8 mouse cellular contexts compared by ENCODE assay signal in genomic region chr10:14391025-14391639, GRCm38 (mm10).
A peak's percentile ranks its signal among the peaks of the same experiment; 100 is the strongest.
DNase-seq lines count a peak whose midpoint lies in the region; ATAC-seq and TF ChIP-seq lines count a peak whose summit lies in the region.

No protein-coding gene starts in this region.

- no peak for ATAC-seq in liver, embryonic 12.5 days
- peak; percentile 88 for ATAC-seq in common myeloid progenitor, adult 5-6 weeks (replicated peaks; ENCODE audit: low read depth, poor library complexity, severe bottlenecking)
- ATAC-seq in stomach, embryonic 16.5 days (ENCODE audit: insufficient read depth, low FRiP score), result peak; percentile 53; the same call in 1 of the 2 replicates

- H3K36me3 ChIP-seq in liver, adult 2 months (ENCODE audit: control insufficient read depth, insufficient read depth, low read length), result no peaks in the 10 kb centered on the region
- no peaks in the 10 kb centered on the region for H3K36me3 ChIP-seq in liver, embryonic 12.5 days
- H3K36me3 ChIP-seq in stomach, embryonic 16.5 days (ENCODE audit: control insufficient read depth, insufficient read depth, low read length), result no peaks in the 10 kb centered on the region

- 7% methylated on average over 11 of the region's 11 CpGs for whole genome bisulfite sequencing in liver, adult 2 months
- 12% methylated on average over 11 of the region's 11 CpGs for WGBS in liver, embryonic 12.5 days (ENCODE audit: insufficient replicate concordance)
- WGBS in stomach, embryonic 16.5 days, result 9% methylated on average over 11 of the region's 11 CpGs

- H3K79me2 ChIP-seq in liver, adult 2 months (ENCODE audit: control insufficient read depth, insufficient read depth, low read length), result no peaks in the 10 kb centered on the region

- no peak overlapping the region for H3K27ac ChIP-seq in liver, adult 2 months (replicated peaks; ENCODE audit: insufficient read depth, low read depth, low read length)
- no peak overlapping the region for H3K27ac ChIP-seq in liver, embryonic 12.5 days
- H3K27ac ChIP-seq in stomach, embryonic 16.5 days (ENCODE audit: low read length), result no peak overlapping the region

- H3K9ac ChIP-seq in liver, adult 2 months (ENCODE audit: low read depth, low read length), result no peak overlapping the region
- no peak overlapping the region for H3K9ac ChIP-seq in liver, embryonic 12.5 days
- no peak overlapping the region for H3K9ac ChIP-seq in stomach, embryonic 16.5 days (ENCODE audit: low read length)

- TF ChIP-seq POLR2A in liver, adult 2 months (IDR thresholded peaks at IDR 0.05; ENCODE audit: extremely low read depth, insufficient read depth, low read length), result no peak

- no peak overlapping the region for H3K4me2 ChIP-seq in liver, embryonic 12.5 days
- H3K4me2 ChIP-seq in stomach, embryonic 16.5 days (ENCODE audit: low read depth, low read length), result no peak overlapping the region

- no peaks in the 10 kb centered on the region for H3K4me1 ChIP-seq in liver, adult 2 months (ENCODE audit: control insufficient read depth, insufficient read depth, low read length)
- no peaks in the 10 kb centered on the region for H3K4me1 ChIP-seq in liver, embryonic 12.5 days
- H3K4me1 ChIP-seq in stomach, embryonic 16.5 days (ENCODE audit: control insufficient read depth, insufficient read depth, low read length), result no peaks in the 10 kb centered on the region

- DNase-seq in liver, adult 2 months (ENCODE audit: extremely low read depth, low read depth, low spot score), result peak; percentile 28
- peak; percentile 61 for DNase-seq in gastrocnemius, postnatal 10 days
- DNase-seq in kidney, adult 11 months, result peak; percentile 34
- DNase-seq in left cerebral cortex, postnatal 25 days (ENCODE audit: low spot score in 2 of 2), result peak; percentile 87 to 94
- peak; percentile 86 for DNase-seq in naive thymus-derived CD4-positive, alpha-beta T cell, adult 2 months (ENCODE audit: low read depth)

- no peaks in the 10 kb centered on the region for H3K9me3 ChIP-seq in liver, embryonic 12.5 days (replicated peaks)
- H3K9me3 ChIP-seq in stomach, embryonic 16.5 days (replicated peaks; ENCODE audit: control insufficient read depth, low read length), result no peaks in the 10 kb centered on the region

- H3K27me3 ChIP-seq in liver, adult 2 months (ENCODE audit: control insufficient read depth, insufficient read depth, low read length), result no peaks in the 10 kb centered on the region
- no peaks in the 10 kb centered on the region for H3K27me3 ChIP-seq in liver, embryonic 12.5 days (replicated peaks)
- H3K27me3 ChIP-seq in stomach, embryonic 16.5 days (ENCODE audit: control insufficient read depth, insufficient read depth, low read length), result no peaks in the 10 kb centered on the region

- H3K4me3 ChIP-seq in liver, adult 2 months (ENCODE audit: insufficient read depth, low read depth, low read length), result no peak overlapping the region
- H3K4me3 ChIP-seq in liver, embryonic 12.5 days, result no peak overlapping the region
- H3K4me3 ChIP-seq in stomach, embryonic 16.5 days (replicated peaks; ENCODE audit: low read length), result no peak overlapping the region

- intact Hi-C loops in left cerebral cortex, postnatal 25 days (cut with DNase I), result loop anchor here (2.0 to 5.0 kb wide), 6 partner anchors 70 to 1374 kb away; partner anchors contain the start of genes Aig1 and Hivep2

- peak; percentile 47 for TF ChIP-seq CTCF in liver, adult 2 months (IDR thresholded peaks at IDR 0.05; ENCODE audit: low read depth, low read length)

Comparison
In these comparisons a context has a peak if more than half of its experiments do, and no peak if none do; other contexts are left out.
1. DNase-seq: peak in every context shown above with its lines; median percentile 90 in left cerebral cortex, postnatal 25 days; 86 in naive thymus-derived CD4-positive, alpha-beta T cell, adult 2 months; 61 in gastrocnemius, postnatal 10 days; 34 in kidney, adult 11 months; 28 in liver, adult 2 months.